Mouse (Mus musculus): ENCODE measurements around the gene Yjefn3. TPM values are rescaled to one million over a fixed set of nuclear protein-coding genes. Genes with fewer than 3 reads are reported as not detected.

Gene Yjefn3
- polyA plus RNA-seq (2012; rRNA removed), result 3.3 and 6.2 TPM in 2 replicates

DNA sequence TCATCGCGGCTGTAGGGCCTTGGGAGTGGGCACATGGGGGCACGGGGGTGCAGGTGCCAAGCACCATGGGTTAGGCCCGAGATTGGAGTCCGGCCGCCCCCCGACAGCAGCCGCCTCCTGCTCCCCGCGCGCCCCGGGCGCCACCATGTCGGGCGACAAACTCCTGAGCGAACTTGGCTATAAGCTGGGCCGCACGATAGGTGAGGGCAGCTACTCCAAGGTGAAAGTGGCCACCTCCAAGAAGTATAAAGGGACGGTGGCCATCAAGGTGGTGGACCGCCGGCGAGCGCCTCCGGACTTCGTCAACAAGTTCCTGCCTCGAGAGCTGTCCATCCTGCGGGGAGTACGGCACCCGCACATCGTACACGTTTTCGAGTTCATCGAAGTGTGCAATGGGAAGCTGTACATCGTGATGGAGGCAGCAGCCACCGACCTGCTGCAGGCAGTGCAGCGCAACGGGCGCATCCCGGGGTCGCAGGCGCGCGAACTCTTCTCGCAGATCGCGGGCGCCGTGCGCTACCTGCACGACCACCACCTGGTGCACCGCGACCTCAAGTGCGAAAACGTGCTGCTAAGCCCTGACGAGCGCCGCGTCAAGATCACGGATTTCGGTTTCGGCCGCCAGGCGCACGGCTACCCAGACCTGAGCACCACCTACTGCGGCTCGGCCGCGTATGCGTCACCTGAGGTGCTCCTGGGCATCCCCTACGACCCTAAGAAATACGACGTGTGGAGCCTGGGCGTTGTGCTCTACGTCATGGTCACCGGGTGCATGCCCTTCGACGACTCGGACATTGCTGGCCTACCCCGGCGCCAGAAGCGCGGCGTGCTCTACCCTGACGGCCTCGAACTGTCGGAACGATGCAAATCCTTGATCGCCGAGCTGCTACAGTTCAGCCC is at the start of gene Yjefn3, which contains the start of the genes Tssk6 and Ndufa13:
Gene Yjefn3, minus strand, starts transcription at position 550 of the 900 bp plus-strand sequence.
Gene Tssk6, plus strand, starts transcription at position 22 of the 900 bp plus-strand sequence.
Gene Ndufa13, minus strand, starts transcription at position 396 of the 900 bp plus-strand sequence.

DNA sequence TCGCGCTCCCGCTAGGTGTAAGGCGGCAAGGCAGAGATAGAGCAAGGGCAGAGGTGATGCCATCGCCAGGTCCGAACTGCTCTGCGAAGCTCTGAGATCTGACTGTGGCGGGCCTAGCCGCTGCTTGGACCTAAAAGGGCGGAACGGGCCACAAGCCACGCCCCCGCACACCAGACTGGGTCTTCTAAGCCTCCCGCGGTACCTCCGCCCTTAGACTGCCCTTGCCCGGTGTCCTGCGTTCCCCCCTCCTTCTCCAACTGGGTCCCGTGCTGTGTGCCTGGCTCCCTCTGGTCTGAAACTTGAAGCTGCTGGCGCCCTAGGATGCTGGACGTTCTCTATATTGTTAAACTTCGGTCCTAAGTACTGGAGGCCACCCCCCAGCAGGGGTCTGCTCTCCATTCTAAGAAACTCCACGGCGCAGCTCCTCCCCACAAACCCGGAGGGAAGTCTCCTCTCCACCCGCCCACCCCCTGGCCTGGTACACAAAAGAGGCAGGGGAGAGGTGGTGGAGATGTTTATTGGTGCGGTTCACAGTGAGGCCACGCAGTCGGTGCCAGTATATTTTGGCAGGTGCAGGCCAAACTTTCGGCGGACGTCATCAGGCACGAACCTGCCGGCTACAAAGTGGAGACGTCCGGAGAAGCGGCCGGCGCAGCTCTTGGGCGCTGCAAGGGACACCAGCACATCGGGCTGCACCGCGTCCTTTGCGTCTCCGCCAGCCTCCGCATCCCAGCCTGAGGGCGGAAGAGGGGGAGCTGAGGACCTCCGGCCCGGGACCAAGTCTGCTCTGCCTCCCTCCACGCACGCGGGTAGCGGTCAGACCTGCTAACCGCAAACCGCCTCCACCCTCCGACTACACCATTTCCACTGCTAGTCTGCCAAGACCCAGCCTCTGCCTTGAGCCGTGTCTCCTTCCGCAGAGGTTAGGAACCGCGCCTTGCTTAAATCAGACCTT is 14.9 kb downstream of the Yjefn3 start, which contains the start of gene Cilp2:
Gene Cilp2, minus strand, starts transcription at position 399 of the 955 bp plus-strand sequence.

Other genes starting within 250 kb of the Yjefn3 start
- gene Zfp964, start 248.2 kb downstream of the Yjefn3 start, polyA plus RNA-seq (2012; rRNA removed), result 0.31 and 0.55 TPM in 2 replicates
- gene Zfp869, start 192.0 kb downstream of the Yjefn3 start, polyA plus RNA-seq (2012; rRNA removed), result 0.57 and 1.5 TPM in 2 replicates
- 1.5 and 2.0 TPM in 2 replicates for gene Zfp963, start 152.7 kb downstream of the Yjefn3 start, polyA plus RNA-seq (2012; rRNA removed)
- gene Gm20422, start 127.8 kb downstream of the Yjefn3 start, polyA plus RNA-seq (2012; rRNA removed), result 1.3 TPM in 1 of 2 replicates, not detected in the other
- gene Atp13a1, start 111.5 kb downstream of the Yjefn3 start, polyA plus RNA-seq (2012; rRNA removed), result 106 and 109 TPM in 2 replicates
- 5.6 and 5.8 TPM in 2 replicates for gene Zfp866, start 111.5 kb downstream of the Yjefn3 start, polyA plus RNA-seq (2012; rRNA removed)
- gene Gmip, start 94.0 kb downstream of the Yjefn3 start, polyA plus RNA-seq (2012; rRNA removed), result 48.5 and 52.0 TPM in 2 replicates
- gene Lpar2, start 80.3 kb downstream of the Yjefn3 start, polyA plus RNA-seq (2012; rRNA removed), result 1.9 and 2.2 TPM in 2 replicates
- gene Pbx4, start 70.2 kb downstream of the Yjefn3 start, polyA plus RNA-seq (2012; rRNA removed), result 1.6 and 2.9 TPM in 2 replicates
- gene Cilp2, start 15.0 kb downstream of the Yjefn3 start, polyA plus RNA-seq (2012; rRNA removed), result 0.09 and 0.23 TPM in 2 replicates
- gene Tssk6, start 528 bp downstream of the Yjefn3 start, polyA plus RNA-seq (2012; rRNA removed), result 2.8 and 4.3 TPM in 2 replicates
- 148 and 213 TPM in 2 replicates for gene Ndufa13, start 154 bp downstream of the Yjefn3 start, polyA plus RNA-seq (2012; rRNA removed)
- 72.8 and 80.7 TPM in 2 replicates for gene Gatad2a, start 93.7 kb upstream of the Yjefn3 start, polyA plus RNA-seq (2012; rRNA removed)
- 99.7 and 112 TPM in 2 replicates for gene Mau2, start 140.0 kb upstream of the Yjefn3 start, polyA plus RNA-seq (2012; rRNA removed)
- 9.0 and 10.1 TPM in 2 replicates for gene Sugp1, start 140.1 kb upstream of the Yjefn3 start, polyA plus RNA-seq (2012; rRNA removed)
- gene Tm6sf2, start 170.2 kb upstream of the Yjefn3 start, polyA plus RNA-seq (2012; rRNA removed), result 39.3 and 82.7 TPM in 2 replicates
- 0.93 and 2.4 TPM in 2 replicates for gene Hapln4, start 180.7 kb upstream of the Yjefn3 start, polyA plus RNA-seq (2012; rRNA removed)
- 0.09 and 0.15 TPM in 2 replicates for gene Ncan, start 218.2 kb upstream of the Yjefn3 start, polyA plus RNA-seq (2012; rRNA removed)
- 11.2 and 15.2 TPM in 2 replicates for gene Nr2c2ap, start 228.6 kb upstream of the Yjefn3 start, polyA plus RNA-seq (2012; rRNA removed)
- gene Rfxank, start 236.4 kb upstream of the Yjefn3 start, polyA plus RNA-seq (2012; rRNA removed), result 39.1 and 40.5 TPM in 2 replicates
- 87.7 and 91.9 TPM in 2 replicates for gene Borcs8, start 236.8 kb upstream of the Yjefn3 start, polyA plus RNA-seq (2012; rRNA removed)
- gene Mef2b, start 237.0 kb upstream of the Yjefn3 start, polyA plus RNA-seq (2012; rRNA removed), result 0.36 and 0.67 TPM in 2 replicates

All from colon, adult 2 months (tissue).